Comparison of ENCODE assay signal across 9 mouse cellular contexts in the genomic region with DNA sequence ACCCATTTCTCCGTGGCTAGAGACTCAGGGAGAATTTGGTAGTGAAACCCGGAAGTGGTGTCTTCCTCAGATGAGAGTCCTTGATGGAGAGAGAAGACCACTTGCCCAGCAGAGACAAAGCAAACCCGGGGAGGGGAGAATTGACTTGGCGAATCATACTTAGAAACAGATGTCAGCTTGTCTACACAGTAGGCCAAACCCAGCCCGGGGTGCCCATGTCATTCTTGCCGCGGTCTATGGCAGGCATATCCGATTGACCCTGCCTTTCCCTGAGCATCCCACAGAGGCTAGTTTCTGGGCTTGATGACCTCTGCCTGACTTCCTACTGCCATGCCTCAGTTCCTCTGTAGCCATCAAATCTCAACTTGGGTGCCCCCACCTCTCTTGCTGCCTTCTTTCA.
DNase-seq lines count a peak whose midpoint lies in the region; ATAC-seq and TF ChIP-seq lines count a peak whose summit lies in the region.
"Had no signal": no experiment of that assay in that cellular context is flagged by ENCODE, and none has a peak within 500 bp of the region (broad histone marks: within the 10 kb centered on the region; RNA-seq: fewer than 3 reads in every experiment).

No protein-coding gene starts in this region.

- TF ChIP-seq CTCF in cerebellum, adult 2 months (IDR thresholded peaks at IDR 0.05; ENCODE audit: borderline replicate concordance, insufficient read depth, low read depth, low read length): no peak
- TF ChIP-seq CTCF in layer of hippocampus, adult 2 months (conservative IDR thresholded peaks at IDR 0.05): no peak

- WGBS in cerebellum, adult 2 months: 70% methylated on average over 8 of the region's 8 CpGs
- WGBS in intestine, embryonic 15.5 days: 87% methylated on average over 8 of the region's 8 CpGs

- no peak overlapping the region for H3K4me3 ChIP-seq in cerebellum, adult 2 months (replicated peaks; ENCODE audit: insufficient read depth, low read depth, low read length)
- no peak overlapping the region for H3K4me3 ChIP-seq in layer of hippocampus, adult 2 months
- H3K4me3 ChIP-seq in intestine, embryonic 15.5 days (replicated peaks): no peak overlapping the region

- no peaks in the 10 kb centered on the region for H3K9me3 ChIP-seq in intestine, embryonic 15.5 days

- no peak overlapping the region for H3K9ac ChIP-seq in intestine, embryonic 15.5 days

- H3K27ac ChIP-seq in cerebellum, adult 2 months (ENCODE audit: insufficient read depth, low read length): no peak overlapping the region
- H3K27ac ChIP-seq in layer of hippocampus, adult 2 months: peak overlapping the region; percentile 96
- no peak overlapping the region for H3K27ac ChIP-seq in intestine, embryonic 15.5 days

- peak overlapping the region; percentile 67; the same call in 1 of the 2 replicates for H3K4me2 ChIP-seq in intestine, embryonic 15.5 days (replicated peaks)

- DNase-seq in cerebellum, adult 2 months: peak; percentile 22 to 29
- no peak for DNase-seq in cerebellum, adult 11 months
- DNase-seq in layer of hippocampus, adult 2 months (ENCODE audit: low spot score in 2 of 2): no peak
- DNase-seq in layer of hippocampus, adult 18-20 months (ENCODE audit: low spot score in 2 of 2): no peak
- peak; percentile 43 for DNase-seq in cerebellum, adult 9-11 months
- DNase-seq in frontal cortex, postnatal 14 days (ENCODE audit: low spot score in 2 of 2): no peak
- no peak for DNase-seq in gastrocnemius, postnatal 14 days
- DNase-seq: B cell, adult 2 months had no signal

- H3K36me3 ChIP-seq in intestine, embryonic 15.5 days: no peaks in the 10 kb centered on the region

- H3K27me3 ChIP-seq in cerebellum, adult 2 months (ENCODE audit: control insufficient read depth, insufficient read depth, low read length): no peaks in the 10 kb centered on the region
- 0 out of 2 replicates have a peak, but pooled peaks cover 2% of the 10 kb centered on the region for H3K27me3 ChIP-seq in intestine, embryonic 15.5 days (replicated peaks)

- ATAC-seq in intestine, embryonic 15.5 days: no peak

- intact Hi-C loops in gastrocnemius, postnatal 14 days (cut with DNase I; ENCODE audit: low total_unique reads): loop anchor here (5.0 kb wide), 1 partner anchor 1078 kb away; no protein-coding TSS in a partner anchor

- TF ChIP-seq POLR2A in cerebellum, adult 2 months (IDR thresholded peaks at IDR 0.05; ENCODE audit: borderline replicate concordance, insufficient read depth, low read length): no peak

- peaks cover 12% of the 10 kb centered on the region for H3K4me1 ChIP-seq in cerebellum, adult 2 months (ENCODE audit: control insufficient read depth, insufficient read depth, low read length)
- H3K4me1 ChIP-seq in intestine, embryonic 15.5 days (replicated peaks): peaks cover 9% of the 10 kb centered on the region

Comparison
In these comparisons a context has a peak if more than half of its experiments do, and no peak if none do; other contexts are left out.
1. DNase-seq: peak in cerebellum, adult 2 months (2 of 2) and cerebellum, adult 9-11 months (single experiment); none in cerebellum, adult 11 months (single experiment), layer of hippocampus, adult 2 months (0 of 2), layer of hippocampus, adult 18-20 months (0 of 2), frontal cortex, postnatal 14 days (0 of 2) and gastrocnemius, postnatal 14 days (single experiment).